Mouse (Mus musculus): ENCODE measurements around the gene Srms. TPM values are rescaled to one million over a fixed set of nuclear protein-coding genes. Genes with fewer than 3 reads are reported as not detected.
"Not testable (repeated sequence)": the region's sequence is repeated elsewhere in the genome, so short reads cannot be mapped to it uniquely, and the experiment has no call there.

Gene Srms
- polyA plus RNA-seq, 1 experiment from 2014 or later: 0.11 TPM

- not testable (repeated sequence) for H3K9ac ChIP-seq; H3K4me3 ChIP-seq; H3K4me2 ChIP-seq; ATAC-seq (ENCODE audit: extremely low read depth, insufficient number of reproducible peaks, low FRiP score, low TSS enrichment); H3K9me3 ChIP-seq; H3K27ac ChIP-seq (replicated peaks)
- Histone ChIP-seq H3K4me1 (peaks cover 12% of the 10 kb centered on the region), H3K36me3 (peaks cover 13% of the 10 kb centered on the region), H3K27me3 (replicated peaks) (peaks cover 16% of the 10 kb centered on the region)
- WGBS: 75% methylated on average over 4 of the region's 4 CpGs
These were observed 21.6 kb downstream of the Srms start for GRCm38 (mm10) chr2:181191385-181191784.

GRCm38 (mm10) chr2:181189321-181189720 lies 23.7 kb downstream of the Srms start:
- no peak overlapping the region for H3K27ac ChIP-seq (replicated peaks)

GRCm38 (mm10) chr2:181188681-181189080 lies 24.3 kb downstream of the Srms start:
- Histone ChIP-seq H3K4me1 (peaks cover 12% of the 10 kb centered on the region), H3K27ac (replicated peaks) (peak overlapping the region; percentile 53; the same call in 1 of the 2 replicates), H3K36me3 (peaks cover 13% of the 10 kb centered on the region), H3K27me3 (replicated peaks) (no peaks in the 10 kb centered on the region), H3K4me2 (peak overlapping the region; percentile 84), H3K9ac (0 out of 2 replicates have a peak overlapping the region, but pooled peaks have one; percentile 24), H3K9me3 (no peaks in the 10 kb centered on the region), H3K4me3 (peak overlapping the region; percentile 80; the same call in 1 of the 2 replicates)
- ATAC-seq (ENCODE audit: extremely low read depth, insufficient number of reproducible peaks, low FRiP score, low TSS enrichment): no peak
- WGBS: 52% methylated on average over 2 of the region's 2 CpGs

More at GRCm38 (mm10) chr2:181189321-181189720, 23.7 kb downstream of the Srms start:
- no peaks in the 10 kb centered on the region for H3K9me3 ChIP-seq
- peaks cover 12% of the 10 kb centered on the region for H3K4me1 ChIP-seq
- H3K9ac ChIP-seq: no peak overlapping the region
- WGBS: 89% methylated on average over 1 of the region's 1 CpGs
- no peak for ATAC-seq (ENCODE audit: extremely low read depth, insufficient number of reproducible peaks, low FRiP score, low TSS enrichment)
- no peak overlapping the region; the same call in 1 of the 2 replicates for H3K4me3 ChIP-seq
- H3K27me3 ChIP-seq (replicated peaks): peaks cover 5% of the 10 kb centered on the region
- H3K36me3 ChIP-seq: peaks cover 13% of the 10 kb centered on the region
- no peak overlapping the region for H3K4me2 ChIP-seq

GRCm38 (mm10) chr2:181187121-181188000 lies 25.6 kb downstream of the Srms start, which contains the start of gene Ppdpf:
TSS of gene Ppdpf (plus strand) at chr2:181187247.
- peak within 1 kb of the TSS; percentile 80 for H3K4me3 ChIP-seq
- H3K9me3 ChIP-seq: no peaks in the 10 kb centered on the region
- H3K36me3 ChIP-seq: peaks cover 13% of the 10 kb centered on the region
- H3K4me2 ChIP-seq: peak within 1 kb of the TSS; percentile 84
- peaks cover 12% of the 10 kb centered on the region for H3K4me1 ChIP-seq
- no peaks in the 10 kb centered on the region for H3K27me3 ChIP-seq (replicated peaks)
- peak within 1 kb of the TSS; percentile 94 for H3K27ac ChIP-seq (replicated peaks)
- H3K9ac ChIP-seq: peak within 1 kb of the TSS; percentile 94
- ATAC-seq (ENCODE audit: extremely low read depth, insufficient number of reproducible peaks, low FRiP score, low TSS enrichment): peak; percentile 86
- under 1% methylated on average over 64 of the region's 64 CpGs for WGBS

- Histone ChIP-seq H3K27me3 (replicated peaks) (no peaks in the 10 kb centered on the region), H3K4me1 (peaks cover 12% of the 10 kb centered on the region), H3K36me3 (peaks cover 13% of the 10 kb centered on the region), H3K9me3 (no peaks in the 10 kb centered on the region), H3K4me3 (peak overlapping the region; percentile 80), H3K27ac (replicated peaks) (peak overlapping the region; percentile 94), H3K9ac (peak overlapping the region; percentile 94), H3K4me2 (peak overlapping the region; percentile 84)
- under 1% methylated on average over 14 of the region's 14 CpGs for whole genome bisulfite sequencing
- no peak for ATAC-seq (ENCODE audit: extremely low read depth, insufficient number of reproducible peaks, low FRiP score, low TSS enrichment)
These were observed 26.4 kb downstream of the Srms start for GRCm38 (mm10) chr2:181186635-181187034.

GRCm38 (mm10) chr2:181180898-181181297 lies 32.1 kb downstream of the Srms start:
- Histone ChIP-seq H3K9ac (no peak overlapping the region), H3K36me3 (no peaks in the 10 kb centered on the region), H3K4me3 (no peak overlapping the region), H3K27me3 (replicated peaks) (no peaks in the 10 kb centered on the region), H3K27ac (replicated peaks) (no peak overlapping the region), H3K4me1 (no peaks in the 10 kb centered on the region), H3K4me2 (no peak overlapping the region), H3K9me3 (no peaks in the 10 kb centered on the region)
- ATAC-seq (ENCODE audit: extremely low read depth, insufficient number of reproducible peaks, low FRiP score, low TSS enrichment): no peak
- 60% methylated on average over 6 of the region's 6 CpGs for WGBS

- Histone ChIP-seq H3K36me3 (no peaks in the 10 kb centered on the region), H3K4me1 (no peaks in the 10 kb centered on the region), H3K9ac (no peak overlapping the region), H3K9me3 (no peaks in the 10 kb centered on the region), H3K27me3 (replicated peaks) (no peaks in the 10 kb centered on the region), H3K4me3 (no peak overlapping the region), H3K27ac (replicated peaks) (no peak overlapping the region), H3K4me2 (no peak overlapping the region)
- WGBS: 53% methylated on average over 5 of the region's 5 CpGs
- ATAC-seq (ENCODE audit: extremely low read depth, insufficient number of reproducible peaks, low FRiP score, low TSS enrichment): no peak
These were observed 34.5 kb downstream of the Srms start for GRCm38 (mm10) chr2:181178471-181178870.

- H3K4me1 ChIP-seq: no peaks in the 10 kb centered on the region
- no peak overlapping the region for H3K4me3 ChIP-seq
- no peaks in the 10 kb centered on the region for H3K9me3 ChIP-seq
- H3K27ac ChIP-seq (replicated peaks): no peak overlapping the region
- no peak overlapping the region for H3K4me2 ChIP-seq
- no peak overlapping the region for H3K9ac ChIP-seq
- ATAC-seq (ENCODE audit: extremely low read depth, insufficient number of reproducible peaks, low FRiP score, low TSS enrichment): no peak
- no peaks in the 10 kb centered on the region for H3K27me3 ChIP-seq (replicated peaks)
- no peaks in the 10 kb centered on the region for H3K36me3 ChIP-seq
- WGBS: 70% methylated on average over 3 of the region's 3 CpGs
These were observed 35.0 kb downstream of the Srms start for GRCm38 (mm10) chr2:181178015-181178414.

- no peak overlapping the region for H3K4me3 ChIP-seq
- no peak overlapping the region for H3K27ac ChIP-seq (replicated peaks)
- no peak overlapping the region for H3K9ac ChIP-seq
- peaks cover 1% of the 10 kb centered on the region; the same call in 1 of the 2 replicates for H3K9me3 ChIP-seq
- no peaks in the 10 kb centered on the region for H3K27me3 ChIP-seq (replicated peaks)
- H3K4me2 ChIP-seq: no peak overlapping the region
- H3K4me1 ChIP-seq: no peaks in the 10 kb centered on the region
- no peaks in the 10 kb centered on the region for H3K36me3 ChIP-seq
- no peak for ATAC-seq (ENCODE audit: extremely low read depth, insufficient number of reproducible peaks, low FRiP score, low TSS enrichment)
- WGBS: 81% methylated on average over 3 of the region's 3 CpGs
These were observed 38.3 kb downstream of the Srms start for GRCm38 (mm10) chr2:181174646-181175045.

- no peak overlapping the region for H3K4me3 ChIP-seq
- WGBS: 82% methylated on average over 5 of the region's 5 CpGs
- ATAC-seq (ENCODE audit: extremely low read depth, insufficient number of reproducible peaks, low FRiP score, low TSS enrichment): no peak
These were observed 46.5 kb downstream of the Srms start for GRCm38 (mm10) chr2:181166469-181166868.

GRCm38 (mm10) chr2:181160821-181161220 lies 52.2 kb downstream of the Srms start:
- Histone ChIP-seq H3K4me3 (no peak overlapping the region), H3K27me3 (replicated peaks) (peaks cover 40% of the 10 kb centered on the region), H3K4me1 (peaks cover 40% of the 10 kb centered on the region), H3K9me3 (no peaks in the 10 kb centered on the region), H3K4me2 (no peak overlapping the region), H3K9ac (no peak overlapping the region), H3K27ac (replicated peaks) (no peak overlapping the region), H3K36me3 (no peaks in the 10 kb centered on the region)
- 56% methylated on average over 4 of the region's 4 CpGs for WGBS
- ATAC-seq (ENCODE audit: extremely low read depth, insufficient number of reproducible peaks, low FRiP score, low TSS enrichment): no peak

More at GRCm38 (mm10) chr2:181166469-181166868, 46.5 kb downstream of the Srms start:
- Histone ChIP-seq H3K36me3 (no peaks in the 10 kb centered on the region), H3K4me2 (no peak overlapping the region), H3K27ac (replicated peaks) (no peak overlapping the region), H3K9ac (no peak overlapping the region), H3K9me3 (peaks cover 3% of the 10 kb centered on the region; the same call in 1 of the 2 replicates), H3K4me1 (no peaks in the 10 kb centered on the region), H3K27me3 (replicated peaks) (peaks cover 24% of the 10 kb centered on the region)

Data from heart, embryonic 13.5 days (tissue).